Mouse (Mus musculus) heart, adult 2 months (tissue): ENCODE measurements around the gene Schip1.

Source experiments
- CTCF ChIP-seq: fragments of 200-600 bp; IDR thresholded peaks from 2 replicates; pipeline ENCODE4 v1.8.1; 2022; ENCODE audit warnings: antibody characterized with exemption, mild to moderate bottlenecking, moderate library complexity
- EP300 ChIP-seq: fragments of 200-500 bp; IDR thresholded peaks from 2 replicates; pipeline ENCODE4 v1.6.1; 2011; ENCODE audit warnings: low read depth, low read length, control low read depth; ENCODE audit not compliant: insufficient read depth
- POLR2A ChIP-seq: fragments of 200-500 bp; IDR thresholded peaks from 2 replicates; pipeline ENCODE4 v1.6.1; 2011; ENCODE audit warnings: mild to moderate bottlenecking, low read depth, low read length, control low read depth; ENCODE audit not compliant: insufficient read depth

DNA sequence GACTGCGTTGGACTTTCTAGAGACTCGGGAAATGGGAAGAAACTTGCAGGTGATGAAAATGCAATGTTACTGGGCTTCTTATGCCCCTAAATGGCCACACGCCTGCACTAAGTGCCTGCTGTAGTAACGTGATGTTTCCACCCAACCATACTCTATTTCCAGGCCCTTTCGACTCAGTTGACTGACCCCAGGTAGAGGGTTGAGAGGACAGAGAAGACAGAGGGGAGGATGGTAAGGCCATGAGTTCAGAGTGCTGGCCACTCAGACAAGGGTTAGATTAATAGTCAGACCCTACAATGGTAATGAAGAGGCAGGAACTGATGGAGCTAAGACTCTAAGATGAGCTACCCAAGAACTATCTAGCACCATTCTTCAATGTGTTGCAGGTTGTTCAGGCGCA is 595.4 kb downstream of the Schip1 start:
- no peak for TF ChIP-seq POLR2A
- no peak for TF ChIP-seq CTCF
- TF ChIP-seq EP300, result no peak
